In the genomic region with DNA sequence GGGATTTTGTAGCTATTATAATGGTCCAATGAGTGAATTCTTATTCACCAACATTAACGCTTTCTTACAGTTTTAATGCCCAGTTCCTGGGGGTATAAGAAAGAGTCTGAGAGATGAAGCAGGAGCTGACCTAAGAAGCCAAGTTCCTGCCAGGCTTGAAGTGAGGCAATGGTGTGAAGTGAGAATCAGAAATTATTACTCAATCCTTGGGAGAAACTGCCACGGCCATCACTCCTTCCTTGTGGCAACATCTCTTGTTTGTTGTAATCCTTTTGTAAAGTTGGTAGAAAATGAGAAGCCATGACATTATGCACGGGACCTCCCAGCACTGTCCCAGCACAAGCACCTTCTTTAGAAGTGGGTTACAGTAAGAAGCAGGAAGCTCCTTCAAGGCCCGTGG, we compare ENCODE assay signal across 10 mouse cellular contexts.
"Had no signal": no experiment of that assay in that cellular context is flagged by ENCODE, and none has a peak within 500 bp of the region (broad histone marks: within the 10 kb centered on the region; RNA-seq: fewer than 3 reads in every experiment).

No protein-coding gene starts in this region.

- H3K9ac ChIP-seq: liver, embryonic 13.5 days had no signal

- H3K4me2 ChIP-seq: liver, embryonic 13.5 days; midbrain, embryonic 11.5 days had no signal

- H3K4me3 ChIP-seq: liver, embryonic 13.5 days had no signal

- DNase-seq: kidney, adult 9 months; kidney, postnatal 14 days; kidney, postnatal 4 days; liver, embryonic 13.5 days; lung, adult 2 months; midbrain, embryonic 14.5 days; thymus, adult 18-20 months; thymus, postnatal 4 days had no signal

- H3K4me1 ChIP-seq: liver, embryonic 13.5 days had no signal

- H3K9me3 ChIP-seq: liver, embryonic 13.5 days had no signal

- H3K27me3 ChIP-seq: liver, embryonic 13.5 days had no signal

- H3K36me3 ChIP-seq: liver, embryonic 13.5 days had no signal

- H3K27ac ChIP-seq: liver, embryonic 13.5 days; macrophage had no signal
